Mouse (Mus musculus): ENCODE results near the gene Extl2.

Gene Extl2

DNA sequence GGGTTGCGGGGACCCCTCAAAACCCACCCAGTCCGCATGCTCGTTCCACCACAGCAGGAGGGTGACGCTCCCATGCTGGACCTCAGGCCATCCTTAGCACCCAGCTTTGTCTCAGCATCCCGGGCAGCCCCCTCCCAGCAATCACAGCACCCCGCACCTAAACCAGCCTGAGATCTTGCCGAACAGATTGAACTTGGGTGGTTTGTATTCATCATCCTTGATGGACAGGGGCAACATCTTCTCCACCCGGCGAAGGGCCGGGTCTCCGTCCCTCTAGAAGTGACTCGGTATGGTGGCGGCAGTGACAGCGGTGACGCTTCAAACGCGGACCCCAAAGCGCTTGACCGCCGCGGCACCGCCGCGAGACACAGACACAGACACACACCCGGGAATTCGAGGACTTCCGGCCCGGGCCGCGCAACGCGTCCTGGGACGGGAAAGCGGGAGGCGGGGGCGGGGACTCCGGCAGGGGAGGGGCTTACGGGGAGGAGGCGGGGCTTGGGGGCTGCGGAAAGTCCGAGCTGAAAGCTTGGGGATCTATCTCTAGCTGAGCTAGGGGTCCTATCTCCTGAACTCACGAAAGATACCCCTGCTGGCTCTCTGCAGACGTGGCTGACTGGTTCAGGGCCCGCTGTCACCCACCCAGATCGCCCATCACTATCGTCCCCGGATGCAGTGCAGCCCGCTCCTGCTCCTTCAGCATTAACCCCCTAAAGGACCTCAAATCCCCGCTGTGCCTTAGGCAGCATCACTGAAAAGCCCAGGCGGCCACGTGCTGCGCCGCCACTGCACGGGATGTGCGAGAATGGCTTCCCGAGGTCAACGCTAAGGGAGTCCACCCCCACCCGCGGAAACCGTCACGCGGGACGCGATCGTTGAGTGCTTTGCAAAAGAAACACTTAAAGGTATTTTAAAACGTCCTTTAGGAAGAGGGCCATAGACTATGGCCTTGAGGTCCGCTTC is at the start of gene Extl2, which contains the start of gene Slc30a7:
Extl2 (plus strand) TSS at position 485 of the 963 bp plus-strand sequence.
Slc30a7 (minus strand) TSS at position 429 of the 963 bp plus-strand sequence.
- DNase-seq (ENCODE audit: extremely low spot score): peak; percentile 91

DNA sequence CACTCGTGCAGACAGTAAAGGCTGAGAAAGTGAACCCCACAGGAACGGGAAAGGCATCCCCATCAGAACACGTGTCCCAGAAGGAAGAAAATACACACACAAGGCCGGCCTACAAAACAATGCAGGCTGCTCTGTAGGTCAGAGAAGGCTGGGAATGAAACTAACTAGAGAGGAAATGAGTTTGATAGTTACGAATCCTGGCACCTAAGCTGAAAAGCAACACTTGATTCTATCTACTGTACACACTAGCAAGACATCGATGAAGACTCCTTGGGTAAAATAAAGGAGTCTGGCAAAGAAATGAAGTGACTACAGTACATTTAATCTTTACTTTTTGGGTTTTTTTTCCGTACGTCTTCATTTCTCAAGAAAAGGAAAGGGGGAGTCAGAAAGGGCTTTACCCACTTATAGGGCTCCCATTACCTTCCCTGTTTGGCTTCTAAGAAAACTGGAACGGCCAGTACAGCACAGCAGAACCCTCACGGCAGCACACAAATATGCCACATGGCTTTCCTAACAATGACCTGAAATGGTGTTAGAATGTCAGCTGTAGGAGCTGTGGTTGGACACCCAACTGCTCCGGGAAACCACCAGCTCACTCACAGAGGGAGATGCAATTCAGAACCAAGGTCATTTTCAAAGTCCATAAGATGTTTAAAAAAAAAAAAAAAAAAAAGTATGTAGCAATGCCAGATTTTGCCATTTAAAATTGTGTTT is 45.8 kb upstream of the Extl2 start:
- no peak for DNase-seq (ENCODE audit: extremely low spot score)

DNA sequence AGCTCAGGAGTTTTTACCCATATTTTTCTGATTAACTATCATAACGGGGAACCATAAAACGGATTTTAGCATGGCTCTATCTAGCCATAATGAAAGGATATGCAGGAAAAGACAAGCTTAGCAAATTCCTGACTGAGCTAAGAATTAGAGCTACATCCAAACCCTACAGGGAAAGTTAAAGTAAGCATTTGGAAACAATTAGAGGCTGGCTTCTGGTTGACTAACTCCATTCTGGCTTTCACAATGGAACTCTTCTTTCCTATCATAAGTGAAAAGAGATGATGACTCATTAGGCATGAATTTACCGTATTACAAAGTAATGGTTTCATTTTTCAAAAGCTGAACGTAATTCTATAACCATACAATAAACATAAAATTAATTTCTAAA is 45.2 kb upstream of the Extl2 start:
- DNase-seq (ENCODE audit: extremely low spot score): no peak

DNA sequence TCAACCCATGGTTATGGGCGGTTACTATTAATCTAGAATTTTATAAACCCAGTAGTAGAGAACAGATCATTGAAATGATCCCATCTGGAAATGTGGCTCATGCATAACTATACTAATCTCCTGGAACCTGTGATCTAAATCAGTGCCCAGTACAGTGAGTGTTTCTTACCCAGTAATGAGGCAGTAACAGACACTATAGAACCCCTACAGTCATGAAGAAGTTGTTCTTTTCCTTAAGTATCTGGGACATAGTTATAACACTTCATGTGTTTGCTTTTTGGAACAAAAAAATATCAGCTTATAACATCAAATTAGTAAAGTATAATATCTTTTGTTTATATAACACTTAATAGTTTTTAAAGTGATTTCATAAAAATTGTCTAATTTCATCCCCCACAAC is 43.7 kb upstream of the Extl2 start:
- no peak for DNase-seq (ENCODE audit: extremely low spot score)

DNA sequence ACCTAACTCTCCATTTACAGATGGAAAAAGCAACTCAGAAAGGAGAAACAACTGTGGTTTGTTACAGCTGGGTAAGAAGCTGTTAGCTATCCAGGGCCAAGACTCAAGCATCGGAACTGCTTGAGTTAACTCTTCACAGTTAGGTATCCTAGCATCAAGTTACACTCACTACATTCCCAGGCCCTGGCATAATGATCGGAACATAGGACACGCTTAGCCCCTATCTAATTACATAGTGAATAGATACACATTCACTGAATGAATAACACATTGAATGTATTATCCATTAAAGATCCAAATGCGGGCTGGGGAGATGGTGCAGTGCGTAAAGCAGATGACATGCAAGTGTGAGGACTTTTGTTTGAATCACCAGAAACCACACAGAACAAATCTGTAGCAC is 43.2 kb upstream of the Extl2 start:
- no peak for DNase-seq (ENCODE audit: extremely low spot score)

DNA sequence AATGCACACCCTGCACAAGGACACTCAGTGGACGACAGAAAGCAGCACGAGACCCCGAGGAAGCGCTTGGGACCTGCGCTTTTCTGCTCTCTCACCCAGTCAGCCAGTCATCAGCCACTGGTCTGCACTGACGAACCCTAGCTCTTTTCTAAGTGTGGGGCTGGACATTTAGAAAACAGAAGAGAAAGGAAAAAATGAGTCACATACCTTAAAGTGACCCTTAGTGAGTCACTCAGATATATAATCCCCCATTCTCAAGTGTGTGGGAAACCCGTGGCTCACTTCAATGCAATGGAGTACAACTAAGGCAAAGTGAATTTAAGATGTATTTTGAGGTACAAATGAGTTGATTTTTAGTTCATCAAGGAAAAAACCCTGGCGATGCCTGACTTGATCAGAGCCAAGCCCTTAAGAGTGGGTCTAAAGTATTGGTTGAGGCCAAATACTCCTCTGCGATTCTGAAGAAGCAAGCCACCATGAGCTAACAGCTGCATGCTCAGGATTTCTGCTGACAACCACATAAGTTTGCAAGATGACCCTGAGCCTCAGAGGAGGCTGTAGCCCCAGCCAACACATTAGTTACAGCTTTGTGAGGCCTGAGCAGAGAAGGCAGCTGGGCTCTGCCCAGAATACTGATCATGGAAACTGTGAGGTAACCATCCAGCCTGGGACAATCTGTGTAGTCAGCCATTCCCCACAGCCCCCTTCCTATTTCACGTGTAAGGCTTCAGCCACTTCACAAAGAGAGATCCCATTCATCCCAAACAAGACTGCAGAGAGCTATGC is 38.3 kb upstream of the Extl2 start:
- no peak for DNase-seq (ENCODE audit: extremely low spot score)

- DNase-seq (ENCODE audit: extremely low spot score): no peak
These were observed 36.0 kb upstream of the Extl2 start for GRCm38 (mm10) chr3:115971045-115971785.

DNA sequence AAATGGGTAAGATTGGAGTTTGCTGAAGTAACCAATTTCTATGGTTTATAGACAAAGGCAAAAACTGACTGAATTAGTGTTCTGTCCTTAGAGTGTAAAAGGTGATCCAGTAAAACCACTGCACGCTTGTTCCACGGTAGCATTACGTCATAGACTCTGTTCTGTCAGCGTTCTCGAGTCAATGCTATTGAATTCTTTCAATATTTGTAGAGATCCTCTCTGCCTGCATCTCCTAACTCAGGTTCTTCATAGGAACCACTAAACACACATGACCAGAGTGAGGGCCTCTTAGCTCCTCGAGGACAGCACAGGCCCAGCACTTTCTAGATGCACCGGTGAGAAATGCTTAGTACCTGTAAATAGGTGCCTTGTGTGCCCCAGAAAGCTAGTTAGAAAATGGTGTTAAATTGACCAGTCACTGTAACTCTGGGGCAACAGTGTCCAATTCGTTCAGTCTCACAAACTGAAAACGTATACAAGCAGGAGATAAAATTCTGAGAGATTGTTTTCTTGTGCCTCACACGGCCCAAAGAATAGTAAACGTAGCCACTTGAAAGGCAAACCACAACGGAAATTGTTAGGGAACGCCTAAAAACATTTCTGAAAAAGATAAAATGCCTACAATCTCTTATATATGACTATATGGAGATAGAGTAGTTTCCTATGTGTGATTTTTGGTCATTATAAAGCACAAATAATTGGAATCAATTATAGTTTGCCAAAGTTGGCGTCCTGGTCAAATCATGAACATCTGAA is 35.2 kb upstream of the Extl2 start:
- DNase-seq (ENCODE audit: extremely low spot score): no peak

- no peak for DNase-seq (ENCODE audit: extremely low spot score)
These were observed 33.0 kb upstream of the Extl2 start for GRCm38 (mm10) chr3:115974228-115974627.

GRCm38 (mm10) chr3:115974995-115975394 is 32.3 kb upstream of the Extl2 start:
- no peak for DNase-seq (ENCODE audit: extremely low spot score)

- DNase-seq (ENCODE audit: extremely low spot score): no peak
These were observed 28.3 kb upstream of the Extl2 start for GRCm38 (mm10) chr3:115979000-115979399.

DNA sequence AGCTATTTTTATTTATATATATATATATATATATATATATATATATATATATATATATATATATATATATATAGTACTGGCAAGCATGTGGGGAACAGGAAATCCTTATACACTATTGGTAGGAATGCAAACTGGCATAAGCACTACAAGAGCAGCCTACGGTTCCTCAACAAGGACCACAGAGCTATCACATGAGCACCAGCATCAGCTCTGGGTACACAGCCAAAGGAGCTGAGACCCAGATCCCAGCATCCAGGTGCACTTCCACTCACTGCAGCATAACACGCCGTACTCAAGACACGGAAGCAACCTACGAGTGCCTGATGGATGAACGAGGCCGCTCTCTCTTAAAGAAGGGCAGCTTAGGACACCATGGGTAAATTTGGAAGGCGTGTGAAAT is 24.0 kb upstream of the Extl2 start:
- DNase-seq (ENCODE audit: extremely low spot score): no peak

GRCm38 (mm10) chr3:115984653-115985052 is 22.6 kb upstream of the Extl2 start:
- DNase-seq (ENCODE audit: extremely low spot score): no peak

DNA sequence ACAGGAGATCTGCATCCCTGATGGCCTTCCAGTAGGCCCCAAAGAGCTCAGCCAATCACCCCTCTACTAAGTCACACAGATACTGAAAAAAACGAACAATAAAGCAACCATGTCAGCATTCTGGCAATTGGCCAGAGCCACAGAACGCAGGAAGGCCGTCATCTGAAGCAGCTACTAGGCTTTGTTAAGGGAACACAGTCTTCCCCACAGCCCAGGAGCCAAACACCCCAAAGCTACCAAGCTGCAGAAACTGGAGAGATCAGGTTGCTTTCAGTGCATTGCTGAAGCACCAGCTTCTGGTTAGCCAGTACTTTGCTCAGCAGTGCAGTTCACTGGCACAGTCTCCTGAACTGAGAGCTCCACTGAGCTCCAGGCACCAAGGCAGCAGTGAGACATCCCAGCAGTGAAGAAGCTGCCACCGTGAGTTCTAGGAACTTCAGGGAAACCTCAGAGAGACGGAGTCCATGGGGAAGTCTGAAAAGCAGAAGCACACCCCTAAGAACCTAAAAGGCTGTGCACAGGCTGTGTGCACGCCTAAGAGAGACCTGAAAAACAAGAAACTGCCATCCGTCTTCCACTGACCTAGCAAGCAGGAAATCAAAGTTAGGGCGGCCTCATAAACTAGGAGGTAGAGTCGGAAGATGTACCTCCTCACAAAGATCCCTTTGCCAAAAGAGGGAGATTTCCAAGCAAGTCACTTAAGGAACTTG is 21.9 kb upstream of the Extl2 start:
- DNase-seq (ENCODE audit: extremely low spot score): no peak

- DNase-seq (ENCODE audit: extremely low spot score): no peak
These were observed 15.2 kb upstream of the Extl2 start for GRCm38 (mm10) chr3:115992103-115992502.

GRCm38 (mm10) chr3:115992588-115992987 is 14.7 kb upstream of the Extl2 start:
- no peak for DNase-seq (ENCODE audit: extremely low spot score)

- DNase-seq (ENCODE audit: extremely low spot score): no peak
These were observed 14.2 kb upstream of the Extl2 start for GRCm38 (mm10) chr3:115993025-115993424.

DNA sequence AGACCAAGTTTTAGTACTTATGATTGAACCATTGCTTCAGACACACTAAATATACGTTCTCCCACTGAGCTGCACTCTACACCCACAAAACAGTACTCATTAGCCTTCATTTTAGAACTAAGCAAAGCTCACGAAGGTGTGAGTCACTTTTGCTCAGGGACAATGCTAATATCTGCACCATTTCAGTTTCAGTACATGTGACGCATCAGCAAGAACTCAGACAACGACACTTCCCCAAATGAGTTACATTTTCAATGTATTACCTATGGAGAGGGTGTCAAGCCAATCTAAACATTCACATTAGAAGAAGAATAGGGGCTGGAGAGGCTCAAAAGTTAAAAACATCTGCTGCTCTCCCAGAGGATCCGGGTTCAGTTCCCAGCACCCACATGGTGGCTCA is 10.3 kb upstream of the Extl2 start:
- no peak for DNase-seq (ENCODE audit: extremely low spot score)

DNA sequence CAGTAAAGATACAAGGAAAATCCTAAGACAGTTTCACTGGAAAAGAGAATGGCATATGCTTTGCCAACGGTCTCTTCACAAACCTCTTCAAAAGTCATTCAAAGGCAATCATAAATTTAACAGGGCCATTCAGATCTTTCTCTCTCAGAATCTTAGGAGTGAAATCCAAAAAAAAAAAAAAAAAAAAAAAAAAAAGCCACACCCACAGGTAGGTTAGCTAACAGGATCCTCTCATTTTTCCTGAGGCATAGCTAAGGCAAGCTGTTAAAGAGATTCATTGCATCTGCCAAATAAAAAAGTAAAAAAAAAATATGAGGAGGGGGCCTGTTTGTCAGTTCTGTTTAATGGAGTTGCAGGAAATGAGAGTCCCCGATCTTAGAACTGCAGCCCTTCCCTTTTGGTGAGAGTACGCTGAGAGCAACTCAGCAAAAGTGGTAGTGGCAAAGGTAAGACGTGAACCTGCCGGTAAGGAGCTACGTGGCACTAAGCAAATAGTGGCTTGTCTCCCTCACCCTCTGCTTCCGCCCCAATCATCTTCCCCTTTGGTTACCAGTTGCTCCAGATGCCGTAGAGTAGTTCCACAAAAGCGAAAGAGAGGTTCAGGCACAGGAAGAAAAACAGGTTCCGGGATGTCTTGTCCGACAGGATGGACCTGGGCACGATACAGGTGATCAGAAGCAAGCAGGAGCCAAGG is 831 bp upstream of the Extl2 start:
- DNase-seq (ENCODE audit: extremely low spot score): no peak
